In the genomic region with DNA sequence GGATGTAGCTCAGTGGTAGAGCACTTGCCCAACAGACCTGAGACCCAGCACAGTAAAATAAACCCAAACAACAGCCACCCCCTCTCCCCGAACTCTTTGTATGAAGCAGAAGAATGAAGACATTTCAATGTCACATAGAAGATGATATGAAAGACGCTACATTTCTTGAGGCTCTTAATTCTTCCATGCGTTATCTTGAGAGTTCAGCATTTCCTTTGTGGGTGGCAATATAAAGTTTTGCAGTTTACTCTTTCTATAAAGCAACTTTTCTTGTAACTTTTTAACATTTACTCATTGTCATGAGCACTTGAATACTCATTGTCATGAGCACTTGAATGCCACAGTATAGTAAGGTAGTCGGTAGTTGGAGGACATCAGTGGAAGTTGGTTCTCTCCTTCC, we compare ENCODE assay signal across 35 mouse cellular contexts. TPM values are rescaled to one million over a fixed set of nuclear protein-coding genes. Genes with fewer than 3 reads are reported as not detected.
"Had no signal": no experiment of that assay in that cellular context is flagged by ENCODE, and none has a peak within 500 bp of the region (broad histone marks: within the 10 kb centered on the region; RNA-seq: fewer than 3 reads in every experiment).

No protein-coding gene starts in this region.

- H3K4me3 ChIP-seq: heart, embryonic 10.5 days; heart, embryonic 12.5 days; heart, embryonic 13.5 days; heart, embryonic 15.5 days; hindbrain, embryonic 10.5 days; hindbrain, embryonic 12.5 days; hindbrain, embryonic 13.5 days; hindbrain, embryonic 15.5 days; intestine, embryonic 15.5 days; kidney, embryonic 15.5 days; layer of hippocampus, adult 2 months had no signal

- H3K27ac ChIP-seq: heart, embryonic 10.5 days; heart, embryonic 13.5 days; heart, embryonic 15.5 days; hindbrain, embryonic 10.5 days; hindbrain, embryonic 12.5 days; hindbrain, embryonic 13.5 days; hindbrain, embryonic 14.5 days; hindbrain, embryonic 15.5 days; hindbrain, postnatal 0 days; intestine, embryonic 15.5 days; kidney, embryonic 15.5 days; kidney, postnatal 0 days; layer of hippocampus, adult 2 months had no signal

- H3K27me3 ChIP-seq: hindbrain, embryonic 13.5 days; hindbrain, embryonic 15.5 days had no signal

- H3K4me1 ChIP-seq: heart, embryonic 15.5 days; intestine, embryonic 15.5 days had no signal

- ATAC-seq: hindbrain, embryonic 16.5 days; hindbrain, postnatal 0 days; inflammation-experienced regulatory T-cells, adult 6 months; intestine, embryonic 15.5 days; intestine, embryonic 16.5 days; intestine, postnatal 0 days had no signal

- H3K36me3 ChIP-seq: heart, embryonic 10.5 days; heart, embryonic 12.5 days; heart, embryonic 13.5 days; heart, embryonic 15.5 days; hindbrain, embryonic 10.5 days; hindbrain, embryonic 12.5 days; hindbrain, embryonic 13.5 days; hindbrain, embryonic 15.5 days; intestine, embryonic 15.5 days; kidney, embryonic 15.5 days had no signal

- H3K9ac ChIP-seq: heart, embryonic 12.5 days; heart, embryonic 13.5 days; heart, embryonic 15.5 days; hindbrain, embryonic 12.5 days; hindbrain, embryonic 13.5 days; hindbrain, embryonic 14.5 days; hindbrain, embryonic 15.5 days; intestine, embryonic 15.5 days; kidney, embryonic 15.5 days had no signal

- H3K9me3 ChIP-seq: heart, embryonic 10.5 days; heart, embryonic 12.5 days; heart, embryonic 13.5 days; heart, embryonic 15.5 days; hindbrain, embryonic 10.5 days; hindbrain, embryonic 12.5 days; hindbrain, embryonic 13.5 days; hindbrain, embryonic 15.5 days; intestine, embryonic 15.5 days; kidney, embryonic 15.5 days had no signal

- DNase-seq: heart, postnatal 10 days; heart, postnatal 14 days; heart, postnatal 36 days; heart, postnatal 4 days; kidney, adult 11 months; kidney, adult 18-20 months; kidney, adult 2 months; kidney, adult 8-10 months; kidney, adult 9 months; kidney, postnatal 10 days; kidney, postnatal 14 days; kidney, postnatal 25 days; kidney, postnatal 36 days; kidney, postnatal 4 days; layer of hippocampus, adult 9-11 months; layer of hippocampus, postnatal 36 days had no signal

RNA-seq across cellular contexts. Expression of a gene that starts 8.0 kb away (rescaled TPM):
- total RNA-seq: hematopoietic stem cell, adult 5-6 weeks had no signal
